ENCODE assay signal across 8 mouse cellular contexts in the genomic region with DNA sequence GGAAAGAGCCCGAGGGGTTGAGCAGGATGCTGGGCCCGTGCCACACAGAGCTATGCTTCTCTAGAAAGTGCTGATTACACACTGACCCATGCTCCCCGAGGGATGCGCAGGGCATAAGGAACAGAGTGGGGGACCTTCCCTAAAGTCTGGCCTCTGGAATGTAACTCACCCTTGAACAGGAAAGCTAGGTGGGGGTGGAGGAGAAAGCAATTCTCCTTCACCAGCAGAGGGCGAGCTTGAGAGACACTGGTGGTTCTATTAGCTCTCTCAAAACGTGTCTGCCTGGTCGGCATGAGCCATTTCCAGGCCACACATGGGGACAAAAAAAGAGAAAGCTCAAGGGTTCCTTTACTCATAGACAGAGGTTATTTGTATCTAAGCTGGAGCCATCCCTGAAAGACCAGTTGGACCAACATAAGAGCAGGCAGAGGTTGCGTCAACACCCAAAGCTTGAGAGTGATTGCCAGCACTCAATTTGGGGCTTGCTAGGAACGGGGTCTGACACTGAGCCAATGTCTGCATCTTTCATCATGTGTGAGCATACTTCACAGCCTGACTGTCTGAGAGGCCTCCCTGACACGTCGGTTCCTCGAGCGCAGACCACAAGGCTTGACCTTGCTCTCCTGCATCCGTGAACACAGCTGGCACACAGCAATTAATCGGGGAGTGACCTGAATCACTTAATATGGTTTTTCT.
DNase-seq lines count a peak whose midpoint lies in the region; ATAC-seq and TF ChIP-seq lines count a peak whose summit lies in the region.

No protein-coding gene starts in this region.

- no peak for TF ChIP-seq EP300 in liver, postnatal 0 days (IDR thresholded peaks at IDR 0.05; ENCODE audit: low read depth)

- WGBS in forebrain, postnatal 0 days: 59% methylated on average over 15 of the region's 15 CpGs
- WGBS in forebrain, embryonic 12.5 days: 63% methylated on average over 15 of the region's 15 CpGs
- WGBS in liver, postnatal 0 days (ENCODE audit: insufficient replicate concordance): 57% methylated on average over 15 of the region's 15 CpGs

- no peaks in the 10 kb centered on the region for H3K27me3 ChIP-seq in forebrain, postnatal 0 days (ENCODE audit: insufficient read depth, low read length)
- H3K27me3 ChIP-seq in forebrain, embryonic 12.5 days: no peaks in the 10 kb centered on the region; the same call in 1 of the 2 replicates
- no peaks in the 10 kb centered on the region for H3K27me3 ChIP-seq in liver, postnatal 0 days (ENCODE audit: insufficient read depth, low read length)

- peak; percentile 73 for DNase-seq in forebrain, postnatal 0 days
- DNase-seq in urinary bladder, postnatal 14 days (ENCODE audit: low spot score): peak; percentile 75
- DNase-seq in urinary bladder, adult 2 months (ENCODE audit: low spot score): no peak
- peak; percentile 16 for DNase-seq in cerebellum, adult 9-11 months
- peak; percentile 45 to 57 for DNase-seq in heart, postnatal 36 days
- peak; percentile 78 for DNase-seq in liver, postnatal 0 days
- DNase-seq in right cerebral cortex, adult 2 months (ENCODE audit: low spot score in 2 of 2): peak; percentile 60

- H3K4me1 ChIP-seq in forebrain, postnatal 0 days (ENCODE audit: insufficient read depth): no peaks in the 10 kb centered on the region
- peaks cover 8% of the 10 kb centered on the region for H3K4me1 ChIP-seq in forebrain, embryonic 12.5 days
- peaks cover 9% of the 10 kb centered on the region for H3K4me1 ChIP-seq in liver, postnatal 0 days (ENCODE audit: insufficient read depth)

- no peak overlapping the region for H3K9ac ChIP-seq in forebrain, postnatal 0 days
- H3K9ac ChIP-seq in forebrain, embryonic 12.5 days: no peak overlapping the region
- no peak overlapping the region for H3K9ac ChIP-seq in liver, postnatal 0 days (replicated peaks)

- peak; percentile 30; the same call in 1 of the 2 replicates for ATAC-seq in forebrain, postnatal 0 days
- no peak for ATAC-seq in forebrain, embryonic 12.5 days (ENCODE audit: low FRiP score)
- no peak for ATAC-seq in liver, postnatal 0 days

- no peak overlapping the region for H3K27ac ChIP-seq in forebrain, postnatal 0 days (ENCODE audit: low read depth, low read length)
- H3K27ac ChIP-seq in forebrain, embryonic 12.5 days: no peak overlapping the region
- no peak overlapping the region for H3K27ac ChIP-seq in liver, postnatal 0 days (ENCODE audit: low read depth)

- H3K36me3 ChIP-seq in forebrain, postnatal 0 days (ENCODE audit: insufficient read depth): no peaks in the 10 kb centered on the region
- no peaks in the 10 kb centered on the region for H3K36me3 ChIP-seq in forebrain, embryonic 12.5 days (replicated peaks)
- H3K36me3 ChIP-seq in liver, postnatal 0 days (replicated peaks; ENCODE audit: insufficient read depth, low read length): no peaks in the 10 kb centered on the region

- H3K4me2 ChIP-seq in forebrain, postnatal 0 days (ENCODE audit: low read depth): no peak overlapping the region
- no peak overlapping the region for H3K4me2 ChIP-seq in forebrain, embryonic 12.5 days
- no peak overlapping the region for H3K4me2 ChIP-seq in liver, postnatal 0 days (ENCODE audit: low read depth, low read length)

- no peaks in the 10 kb centered on the region for H3K9me3 ChIP-seq in forebrain, postnatal 0 days (ENCODE audit: low read length)
- H3K9me3 ChIP-seq in forebrain, embryonic 12.5 days: no peaks in the 10 kb centered on the region
- no peaks in the 10 kb centered on the region for H3K9me3 ChIP-seq in liver, postnatal 0 days (ENCODE audit: low read length)

- peak; percentile 77 for TF ChIP-seq CTCF in forebrain, postnatal 0 days (IDR thresholded peaks at IDR 0.05; ENCODE audit: low read depth)
- peak; percentile 84 for TF ChIP-seq CTCF in liver, postnatal 0 days (IDR thresholded peaks at IDR 0.05; ENCODE audit: low read depth)

- H3K4me3 ChIP-seq in forebrain, postnatal 0 days (ENCODE audit: low read depth, low read length): no peak overlapping the region
- H3K4me3 ChIP-seq in forebrain, embryonic 12.5 days (replicated peaks): no peak overlapping the region
- H3K4me3 ChIP-seq in liver, postnatal 0 days (ENCODE audit: low read depth, low read length): no peak overlapping the region

- intact Hi-C loops in heart, postnatal 36 days (cut with DNase I): loop anchor here (2.0 to 5.0 kb wide), 2 partner anchors 238 to 274 kb away; partner anchors contain the start of gene Pigk
